Mouse (Mus musculus): ENCODE results near the gene Phc3.
A peak's percentile ranks its signal among the peaks of the same experiment; 100 is the strongest.
"Not testable (repeated sequence)": the region's sequence is repeated elsewhere in the genome, so short reads cannot be mapped to it uniquely, and the experiment has no call there.

Phc3 gene

GRCm38 (mm10) chr3:30868176-30868575, 101.0 kb downstream of the Phc3 start:
- DNase-seq: no peak

DNA sequence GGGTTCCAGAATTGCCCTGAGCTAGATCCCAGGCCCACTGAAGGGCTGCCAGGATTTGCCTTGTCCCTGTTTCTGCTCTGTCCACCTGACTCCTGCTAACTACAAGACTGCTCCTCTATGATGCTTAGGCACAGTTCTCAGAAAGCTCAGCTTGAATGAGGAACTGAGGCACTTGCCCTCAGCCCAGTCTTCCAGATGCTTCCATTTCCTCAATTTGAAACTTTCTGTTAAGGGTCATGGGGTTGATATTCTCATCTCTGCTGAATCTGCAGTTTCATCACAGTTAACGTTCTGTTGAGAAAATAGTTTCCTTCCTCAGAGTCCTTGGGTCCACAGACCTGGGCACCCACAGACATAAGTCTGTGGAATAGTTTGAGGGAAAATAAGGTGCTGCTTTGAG, 104.6 kb downstream of the Phc3 start:
- DNase-seq: peak in 1 of 2 experiments; percentile 12

- DNase-seq: no peak
Observed at GRCm38 (mm10) chr3:30863712-30864435, 105.3 kb downstream of the Phc3 start.

- no peak for DNase-seq
Observed at GRCm38 (mm10) chr3:30860705-30861104, 108.5 kb downstream of the Phc3 start.

- DNase-seq: not testable (repeated sequence)
Observed at GRCm38 (mm10) chr3:30859599-30859998, 109.6 kb downstream of the Phc3 start.

GRCm38 (mm10) chr3:30855604-30856458, 113.4 kb downstream of the Phc3 start, which contains the start of gene Gpr160:
Gene Gpr160, plus strand, starts transcription at chr3:30855950.
- peak; percentile 71 to 74 for DNase-seq

DNA sequence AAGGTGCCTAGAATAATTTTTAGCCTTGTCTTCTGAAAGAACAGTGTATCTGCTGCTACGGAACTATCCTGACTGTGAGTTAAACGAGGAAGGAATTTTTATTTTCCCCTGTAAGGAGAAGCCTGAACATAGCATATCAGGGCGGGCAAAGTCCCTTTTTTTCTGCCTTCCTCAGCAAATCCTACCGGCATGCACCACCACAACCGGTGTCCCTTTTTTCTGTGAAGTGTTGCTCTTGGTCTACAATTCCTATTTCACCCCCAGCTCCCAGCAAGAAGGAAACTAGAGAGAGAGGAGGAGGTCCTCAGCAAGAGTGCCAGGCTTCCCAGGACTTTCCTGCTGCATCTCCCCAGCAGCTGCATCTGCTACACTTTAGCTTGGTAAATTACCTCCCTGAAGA, 115.6 kb downstream of the Phc3 start:
- DNase-seq: no peak

DNA sequence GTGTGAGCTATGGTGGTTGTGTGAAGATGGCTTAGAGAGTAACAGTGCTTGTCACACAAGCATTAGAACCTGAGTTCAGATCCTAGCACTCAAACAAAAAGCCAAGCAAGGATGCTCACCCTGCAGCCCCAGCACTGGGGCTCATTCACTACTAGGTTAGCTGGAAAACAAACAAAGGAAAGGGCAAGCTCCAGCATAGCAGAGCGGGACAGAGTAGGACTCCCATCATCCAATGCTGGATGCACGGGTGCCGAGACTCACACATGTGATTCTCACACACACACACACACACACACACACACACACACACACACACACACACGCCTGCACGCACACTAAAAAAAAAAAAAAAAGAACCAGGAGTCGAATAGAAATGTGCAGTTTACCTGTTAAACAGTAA, 117.8 kb downstream of the Phc3 start:
- no peak for DNase-seq

All from lung, adult 18-20 months (tissue).